Mouse (Mus musculus): ENCODE results near the gene Zic3. TPM values are rescaled to one million over a fixed set of nuclear protein-coding genes. Genes with fewer than 3 reads are reported as not detected.

Gene Zic3
- polyA plus RNA-seq, 1 experiment from 2014 or later = not detected

GRCm38 (mm10) chrX:58027631-58028030 is 5.1 kb downstream of the Zic3 start:
- WGBS (ENCODE audit: insufficient replicate concordance) = 19% methylated on average over 9 of the region's 9 CpGs
- no peak overlapping the region for H3K9ac ChIP-seq (ENCODE audit: low read depth, low read length)
- ATAC-seq (ENCODE audit: low read depth) = no peak
- peaks cover 58% of the 10 kb centered on the region for H3K27me3 ChIP-seq (ENCODE audit: control insufficient read depth, insufficient read depth, low read depth, low read length)
- H3K4me3 ChIP-seq (ENCODE audit: low read depth, low read length) = no peak overlapping the region
- no peak overlapping the region for H3K27ac ChIP-seq (ENCODE audit: low read length)
- no peaks in the 10 kb centered on the region for H3K36me3 ChIP-seq (ENCODE audit: control insufficient read depth, insufficient read depth)
- no peaks in the 10 kb centered on the region for H3K4me1 ChIP-seq (ENCODE audit: control insufficient read depth, low read depth, low read length)
- no peaks in the 10 kb centered on the region for H3K9me3 ChIP-seq (replicated peaks; ENCODE audit: control insufficient read depth, low read length)
- no peak overlapping the region for H3K4me2 ChIP-seq (ENCODE audit: low read depth, low read length)

- no peaks in the 10 kb centered on the region for H3K9me3 ChIP-seq (replicated peaks; ENCODE audit: control insufficient read depth, low read length)
- no peak overlapping the region for H3K4me2 ChIP-seq (ENCODE audit: low read depth, low read length)
- H3K27me3 ChIP-seq (ENCODE audit: control insufficient read depth, insufficient read depth, low read depth, low read length) = peaks cover 61% of the 10 kb centered on the region
- no peak overlapping the region for H3K4me3 ChIP-seq (ENCODE audit: low read depth, low read length)
- H3K27ac ChIP-seq (ENCODE audit: low read length) = no peak overlapping the region
- no peaks in the 10 kb centered on the region for H3K36me3 ChIP-seq (ENCODE audit: control insufficient read depth, insufficient read depth)
- ATAC-seq (ENCODE audit: low read depth) = no peak
- H3K9ac ChIP-seq (ENCODE audit: low read depth, low read length) = no peak overlapping the region
- WGBS (ENCODE audit: insufficient replicate concordance) = 13% methylated on average over 16 of the region's 16 CpGs
- H3K4me1 ChIP-seq (ENCODE audit: control insufficient read depth, low read depth, low read length) = no peaks in the 10 kb centered on the region
Measured at GRCm38 (mm10) chrX:58028082-58028481, 5.6 kb downstream of the Zic3 start.

GRCm38 (mm10) chrX:58028858-58029257 is 6.4 kb downstream of the Zic3 start:
- Histone ChIP-seq H3K27ac (ENCODE audit: low read length) (no peak overlapping the region), H3K4me3 (ENCODE audit: low read depth, low read length) (no peak overlapping the region), H3K4me2 (ENCODE audit: low read depth, low read length) (no peak overlapping the region), H3K9ac (ENCODE audit: low read depth, low read length) (no peak overlapping the region), H3K4me1 (ENCODE audit: control insufficient read depth, low read depth, low read length) (no peaks in the 10 kb centered on the region), H3K36me3 (ENCODE audit: control insufficient read depth, insufficient read depth) (no peaks in the 10 kb centered on the region), H3K27me3 (ENCODE audit: control insufficient read depth, insufficient read depth, low read depth, low read length) (peaks cover 64% of the 10 kb centered on the region), H3K9me3 (replicated peaks; ENCODE audit: control insufficient read depth, low read length) (no peaks in the 10 kb centered on the region)
- ATAC-seq (ENCODE audit: low read depth) = no peak
- WGBS (ENCODE audit: insufficient replicate concordance) = 27% methylated on average over 8 of the region's 8 CpGs

GRCm38 (mm10) chrX:58030100-58030834 is 7.8 kb downstream of the Zic3 start:
- no peak overlapping the region for H3K9ac ChIP-seq (ENCODE audit: low read depth, low read length)
- peak overlapping the region; percentile 24 for H3K4me3 ChIP-seq (ENCODE audit: low read depth, low read length)
- H3K27ac ChIP-seq (ENCODE audit: low read length) = no peak overlapping the region
- no peaks in the 10 kb centered on the region for H3K9me3 ChIP-seq (replicated peaks; ENCODE audit: control insufficient read depth, low read length)
- H3K4me1 ChIP-seq (ENCODE audit: control insufficient read depth, low read depth, low read length) = no peaks in the 10 kb centered on the region
- peaks cover 67% of the 10 kb centered on the region for H3K27me3 ChIP-seq (ENCODE audit: control insufficient read depth, insufficient read depth, low read depth, low read length)
- WGBS (ENCODE audit: insufficient replicate concordance) = 18% methylated on average over 48 of the region's 48 CpGs
- peak overlapping the region; percentile 49 for H3K4me2 ChIP-seq (ENCODE audit: low read depth, low read length)
- ATAC-seq (ENCODE audit: low read depth) = no peak
- H3K36me3 ChIP-seq (ENCODE audit: control insufficient read depth, insufficient read depth) = no peaks in the 10 kb centered on the region

- Histone ChIP-seq H3K9me3 (replicated peaks; ENCODE audit: control insufficient read depth, low read length) (no peaks in the 10 kb centered on the region), H3K27ac (ENCODE audit: low read length) (no peak overlapping the region), H3K36me3 (ENCODE audit: control insufficient read depth, insufficient read depth) (no peaks in the 10 kb centered on the region), H3K4me2 (ENCODE audit: low read depth, low read length) (0 out of 2 replicates have a peak overlapping the region, but pooled peaks have one; percentile 49), H3K9ac (ENCODE audit: low read depth, low read length) (no peak overlapping the region), H3K4me1 (ENCODE audit: control insufficient read depth, low read depth, low read length) (no peaks in the 10 kb centered on the region), H3K4me3 (ENCODE audit: low read depth, low read length) (peak overlapping the region; percentile 17; the same call in 1 of the 2 replicates), H3K27me3 (ENCODE audit: control insufficient read depth, insufficient read depth, low read depth, low read length) (peaks cover 65% of the 10 kb centered on the region)
- WGBS (ENCODE audit: insufficient replicate concordance) = 27% methylated on average over 54 of the region's 56 CpGs
- ATAC-seq (ENCODE audit: low read depth) = no peak
Measured at GRCm38 (mm10) chrX:58030835-58031670, 8.6 kb downstream of the Zic3 start.

DNA sequence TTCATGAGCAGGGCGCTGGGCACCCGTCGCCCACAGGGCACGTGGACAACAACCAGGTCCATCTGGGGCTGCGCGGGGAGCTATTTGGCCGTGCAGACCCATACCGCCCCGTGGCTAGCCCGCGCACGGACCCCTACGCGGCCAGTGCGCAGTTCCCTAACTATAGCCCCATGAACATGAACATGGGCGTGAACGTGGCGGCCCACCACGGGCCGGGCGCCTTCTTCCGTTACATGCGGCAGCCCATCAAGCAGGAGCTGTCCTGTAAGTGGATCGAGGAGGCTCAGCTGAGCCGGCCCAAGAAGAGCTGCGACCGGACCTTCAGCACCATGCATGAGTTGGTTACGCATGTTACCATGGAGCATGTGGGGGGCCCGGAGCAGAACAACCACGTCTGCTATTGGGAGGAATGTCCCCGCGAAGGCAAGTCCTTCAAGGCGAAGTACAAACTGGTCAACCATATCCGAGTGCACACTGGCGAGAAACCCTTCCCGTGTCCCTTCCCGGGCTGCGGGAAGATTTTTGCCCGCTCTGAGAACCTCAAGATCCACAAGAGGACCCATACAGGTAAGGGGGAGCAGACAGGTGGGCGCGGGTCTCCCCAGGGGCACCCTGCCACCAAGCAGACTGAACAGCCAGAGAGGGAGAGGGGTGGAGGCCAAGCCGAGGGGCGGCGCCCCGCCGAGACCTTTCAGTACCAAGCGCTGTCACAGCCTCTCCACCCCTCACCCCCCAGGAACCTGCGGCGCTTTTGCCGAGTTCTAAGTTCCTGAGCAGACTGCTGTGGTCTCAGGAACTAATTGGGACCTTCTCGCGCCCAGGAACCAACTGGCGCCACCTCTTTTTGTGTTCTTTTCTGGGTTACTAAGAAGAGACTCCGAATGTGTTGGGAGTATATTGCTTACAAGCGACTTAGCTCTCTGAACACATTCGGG is 9.4 kb downstream of the Zic3 start:
- 16% methylated on average over 56 of the region's 56 CpGs for WGBS (ENCODE audit: insufficient replicate concordance)
- H3K4me2 ChIP-seq (ENCODE audit: low read depth, low read length) = no peak overlapping the region
- no peak overlapping the region for H3K27ac ChIP-seq (ENCODE audit: low read length)
- H3K9ac ChIP-seq (ENCODE audit: low read depth, low read length) = no peak overlapping the region
- 0 out of 2 replicates have a peak overlapping the region, but pooled peaks have one; percentile 17 for H3K4me3 ChIP-seq (ENCODE audit: low read depth, low read length)
- H3K36me3 ChIP-seq (ENCODE audit: control insufficient read depth, insufficient read depth) = no peaks in the 10 kb centered on the region
- H3K4me1 ChIP-seq (ENCODE audit: control insufficient read depth, low read depth, low read length) = no peaks in the 10 kb centered on the region
- H3K9me3 ChIP-seq (replicated peaks; ENCODE audit: control insufficient read depth, low read length) = no peaks in the 10 kb centered on the region
- no peak for ATAC-seq (ENCODE audit: low read depth)
- peaks cover 67% of the 10 kb centered on the region for H3K27me3 ChIP-seq (ENCODE audit: control insufficient read depth, insufficient read depth, low read depth, low read length)

DNA sequence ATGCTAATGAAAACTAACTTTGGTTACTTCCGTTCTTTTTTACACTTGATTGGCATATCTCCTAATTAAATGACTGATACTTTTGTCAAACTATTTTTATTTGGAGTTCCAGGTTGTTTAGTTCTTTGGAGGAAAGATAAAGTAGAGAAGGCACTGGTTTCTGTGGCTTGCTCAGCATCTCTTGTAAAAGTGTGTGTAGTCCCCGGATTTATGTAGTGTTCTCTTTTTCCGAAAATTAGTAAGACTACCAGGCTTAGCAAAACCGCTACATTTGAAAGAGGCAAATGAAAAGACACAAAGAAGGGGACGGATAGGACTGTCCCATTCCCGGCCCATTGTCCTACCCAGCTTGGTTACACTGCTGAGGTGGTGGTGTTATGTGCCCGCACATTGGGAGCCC is 10.1 kb downstream of the Zic3 start:
- no peaks in the 10 kb centered on the region for H3K36me3 ChIP-seq (ENCODE audit: control insufficient read depth, insufficient read depth)
- H3K27me3 ChIP-seq (ENCODE audit: control insufficient read depth, insufficient read depth, low read depth, low read length) = peaks cover 66% of the 10 kb centered on the region
- no peak overlapping the region for H3K27ac ChIP-seq (ENCODE audit: low read length)
- no peaks in the 10 kb centered on the region for H3K4me1 ChIP-seq (ENCODE audit: control insufficient read depth, low read depth, low read length)
- WGBS (ENCODE audit: insufficient replicate concordance) = 16% methylated on average over 7 of the region's 7 CpGs
- H3K4me2 ChIP-seq (ENCODE audit: low read depth, low read length) = no peak overlapping the region
- no peak overlapping the region for H3K4me3 ChIP-seq (ENCODE audit: low read depth, low read length)
- H3K9me3 ChIP-seq (replicated peaks; ENCODE audit: control insufficient read depth, low read length) = no peaks in the 10 kb centered on the region
- no peak for ATAC-seq (ENCODE audit: low read depth)
- H3K9ac ChIP-seq (ENCODE audit: low read depth, low read length) = no peak overlapping the region

- no peak for ATAC-seq (ENCODE audit: low read depth)
- WGBS (ENCODE audit: insufficient replicate concordance) = 23% methylated on average over 22 of the region's 22 CpGs
- H3K4me1 ChIP-seq (ENCODE audit: control insufficient read depth, low read depth, low read length) = no peaks in the 10 kb centered on the region
- H3K9me3 ChIP-seq (replicated peaks; ENCODE audit: control insufficient read depth, low read length) = no peaks in the 10 kb centered on the region
- no peaks in the 10 kb centered on the region for H3K36me3 ChIP-seq (ENCODE audit: control insufficient read depth, insufficient read depth)
- peaks cover 68% of the 10 kb centered on the region for H3K27me3 ChIP-seq (ENCODE audit: control insufficient read depth, insufficient read depth, low read depth, low read length)
- H3K4me3 ChIP-seq (ENCODE audit: low read depth, low read length) = no peak overlapping the region
- H3K27ac ChIP-seq (ENCODE audit: low read length) = no peak overlapping the region
- no peak overlapping the region for H3K4me2 ChIP-seq (ENCODE audit: low read depth, low read length)
- H3K9ac ChIP-seq (ENCODE audit: low read depth, low read length) = no peak overlapping the region
Measured at GRCm38 (mm10) chrX:58033521-58033920, 11.0 kb downstream of the Zic3 start.
